Mouse (Mus musculus) E14TG2a.4 (cell line): Measurements from ENCODE around the gene Krt26.

Experiments
- CTCF ChIP-seq: conservative IDR thresholded peaks from 2 replicates; pipeline ENCODE4 v1.5.1; 2014; ENCODE audit warnings: low read length
- NANOG ChIP-seq: IDR thresholded peaks from 2 replicates; pipeline ENCODE4 v1.6.1; 2014; ENCODE audit warnings: borderline replicate concordance, low read length, mixed read lengths
- POU5F1 ChIP-seq: IDR thresholded peaks from 2 replicates; pipeline ENCODE4 v1.6.1; 2014; ENCODE audit warnings: low read length, borderline replicate concordance

DNA sequence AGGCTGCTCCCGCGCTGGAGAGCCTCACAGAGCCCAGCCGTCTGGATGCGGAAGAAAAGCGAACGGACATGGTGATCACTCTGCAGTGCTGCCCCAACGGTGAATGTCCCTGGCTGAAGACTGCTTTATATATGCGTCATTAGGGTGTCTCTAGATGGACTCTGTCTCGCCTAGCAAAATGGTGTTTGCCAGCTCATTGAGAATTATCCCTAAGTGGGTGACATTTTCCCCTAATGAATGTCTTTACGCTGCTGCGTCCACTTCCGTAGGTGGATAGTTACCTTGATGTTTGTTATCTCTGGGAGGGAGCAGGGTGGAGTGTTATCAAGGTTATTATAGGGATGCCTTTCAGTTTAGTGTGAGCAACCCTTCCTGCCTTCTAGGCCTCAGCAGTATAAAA lies 13.2 kb upstream of the Krt26 start, which contains the start of gene Krt27:
- TF ChIP-seq CTCF (no peak), POU5F1 (no peak), NANOG (no peak)
